Mouse (Mus musculus) testis, adult 2 months (tissue): ENCODE measurements at regions not wholly inside any gene's neighbourhood (a gene's known extent, or its start where the extent isn't known, plus 50 kb on each side); places are given as distances from the start of the nearest gene placed in this dataset.

Source experiments
- H3K27ac ChIP-seq: fragments of 200-500 bp; 2 replicates; pipeline ENCODE4 v1.5.1; 2012; ENCODE audit warnings: low read depth, low read length; ENCODE audit not compliant: control insufficient read depth, insufficient read depth
- H3K27me3 ChIP-seq: fragments of 200-500 bp; 2 replicates; pipeline ENCODE4 v1.6.1; 2012; ENCODE audit warnings: mild to moderate bottlenecking, low read length, moderate library complexity; ENCODE audit not compliant: control insufficient read depth, insufficient read depth
- H3K36me3 ChIP-seq: fragments of 200-500 bp; 2 replicates; pipeline ENCODE4 v1.6.1; 2012; ENCODE audit warnings: mild to moderate bottlenecking, low read length; ENCODE audit not compliant: control insufficient read depth, insufficient read depth
- H3K4me1 ChIP-seq: fragments of 200-500 bp; 2 replicates; pipeline ENCODE4 v1.6.1; 2012; ENCODE audit warnings: low read length; ENCODE audit not compliant: control insufficient read depth, insufficient read depth
- H3K4me3 ChIP-seq: fragments of 200-500 bp; 2 replicates; pipeline ENCODE4 v1.5.1; 2012; ENCODE audit warnings: low read depth, mild to moderate bottlenecking, low read length, moderate library complexity, mixed read lengths; ENCODE audit not compliant: control insufficient read depth
- CTCF ChIP-seq: fragments of 200-500 bp; IDR thresholded peaks from 2 replicates; pipeline ENCODE4 v1.5.1; 2012; ENCODE audit warnings: low read depth, mild to moderate bottlenecking, inconsistent platforms, low read length, moderate library complexity; ENCODE audit not compliant: control insufficient read depth, insufficient read depth, insufficient replicate concordance
- POLR2A ChIP-seq: fragments of 200-500 bp; IDR thresholded peaks from 2 replicates; pipeline ENCODE4 v1.6.1; 2012; ENCODE audit warnings: low read depth, mild to moderate bottlenecking, inconsistent platforms, low read length, moderate library complexity; ENCODE audit not compliant: control insufficient read depth

GRCm38 (mm10) chr13:46058341-46058740, 93.5 kb upstream of the Atxn1 start:
- H3K27me3 ChIP-seq: no peaks in the 10 kb centered on the region
- no peak overlapping the region for H3K4me3 ChIP-seq
- H3K27ac ChIP-seq: no peak overlapping the region
- H3K36me3 ChIP-seq: no peaks in the 10 kb centered on the region
- peaks cover 4% of the 10 kb centered on the region for H3K4me1 ChIP-seq
- no peak for TF ChIP-seq POLR2A
- TF ChIP-seq CTCF: no peak

- TF ChIP-seq POLR2A: no peak
- no peak for TF ChIP-seq CTCF
- no peaks in the 10 kb centered on the region for H3K36me3 ChIP-seq
- peaks cover 2% of the 10 kb centered on the region for H3K4me1 ChIP-seq
- no peaks in the 10 kb centered on the region for H3K27me3 ChIP-seq
- H3K27ac ChIP-seq: no peak overlapping the region
- H3K4me3 ChIP-seq: no peak overlapping the region
These were observed 90.6 kb upstream of the Atxn1 start for GRCm38 (mm10) chr13:46055410-46055809.

GRCm38 (mm10) chr13:46043568-46043967, 78.8 kb upstream of the Atxn1 start:
- H3K27me3 ChIP-seq: no peaks in the 10 kb centered on the region
- H3K4me1 ChIP-seq: peaks cover 11% of the 10 kb centered on the region
- no peak for TF ChIP-seq POLR2A
- TF ChIP-seq CTCF: no peak
- H3K4me3 ChIP-seq: peak overlapping the region; percentile 84
- no peaks in the 10 kb centered on the region for H3K36me3 ChIP-seq
- no peak overlapping the region for H3K27ac ChIP-seq

- Histone ChIP-seq H3K27ac (no peak overlapping the region), H3K27me3 (no peaks in the 10 kb centered on the region), H3K4me3 (peak overlapping the region; percentile 84), H3K36me3 (no peaks in the 10 kb centered on the region), H3K4me1 (peaks cover 11% of the 10 kb centered on the region)
- TF ChIP-seq CTCF (no peak), POLR2A (peak; percentile 54; the same call in 1 of the 2 replicates)
These were observed 78.2 kb upstream of the Atxn1 start for GRCm38 (mm10) chr13:46043016-46043415.

GRCm38 (mm10) chr13:46042224-46042623, 77.4 kb upstream of the Atxn1 start:
- no peak overlapping the region; the same call in 1 of the 2 replicates for H3K4me3 ChIP-seq
- H3K27me3 ChIP-seq: no peaks in the 10 kb centered on the region
- no peak for TF ChIP-seq CTCF
- no peak for TF ChIP-seq POLR2A
- no peak overlapping the region for H3K27ac ChIP-seq
- H3K4me1 ChIP-seq: peaks cover 11% of the 10 kb centered on the region
- no peaks in the 10 kb centered on the region for H3K36me3 ChIP-seq

GRCm38 (mm10) chr13:46041475-46041874, 76.7 kb upstream of the Atxn1 start:
- TF ChIP-seq POLR2A (no peak), CTCF (no peak)
- Histone ChIP-seq H3K4me1 (peaks cover 11% of the 10 kb centered on the region), H3K27me3 (no peaks in the 10 kb centered on the region)

GRCm38 (mm10) chr13:46040062-46040461, 75.3 kb upstream of the Atxn1 start:
- Histone ChIP-seq H3K4me1 (peaks cover 11% of the 10 kb centered on the region), H3K36me3 (no peaks in the 10 kb centered on the region), H3K27me3 (no peaks in the 10 kb centered on the region), H3K27ac (no peak overlapping the region), H3K4me3 (no peak overlapping the region)
- no peak for TF ChIP-seq CTCF
- TF ChIP-seq POLR2A: no peak

More at GRCm38 (mm10) chr13:46041475-46041874, 76.7 kb upstream of the Atxn1 start:
- Histone ChIP-seq H3K4me3 (no peak overlapping the region), H3K27ac (no peak overlapping the region), H3K36me3 (no peaks in the 10 kb centered on the region)
